Mouse (Mus musculus): ENCODE data around the gene Tsc2. TPM values are rescaled to one million over a fixed set of nuclear protein-coding genes. Genes with fewer than 3 reads are reported as not detected.
A peak's percentile ranks its signal among the peaks of the same experiment; 100 is the strongest.

Tsc2 gene
- polyA plus RNA-seq, 1 experiment from 2014 or later = 85.0 TPM

GRCm38 (mm10) chr17:24608874-24609273 is 23.6 kb downstream of the Tsc2 start:
- no peak overlapping the region for H3K4me3 ChIP-seq (ENCODE audit: low read depth, low read length)
- H3K9ac ChIP-seq (ENCODE audit: low read depth, low read length) = no peak overlapping the region
- no peak overlapping the region for H3K27ac ChIP-seq (ENCODE audit: low read length)
- no peaks in the 10 kb centered on the region for H3K9me3 ChIP-seq (replicated peaks; ENCODE audit: control insufficient read depth, low read length, poor library complexity, severe bottlenecking)
- peaks cover 49% of the 10 kb centered on the region for H3K36me3 ChIP-seq (ENCODE audit: control insufficient read depth, insufficient read depth, low read length)
- no peak for ATAC-seq
- no peak overlapping the region for H3K4me2 ChIP-seq (ENCODE audit: low read length)
- H3K27me3 ChIP-seq (ENCODE audit: control insufficient read depth, insufficient read depth, low read depth, low read length) = no peaks in the 10 kb centered on the region
- H3K4me1 ChIP-seq (ENCODE audit: control insufficient read depth, insufficient read depth, low read length) = no peaks in the 10 kb centered on the region
- 97% methylated on average over 8 of the region's 8 CpGs for WGBS

GRCm38 (mm10) chr17:24608370-24608769 is 24.1 kb downstream of the Tsc2 start:
- H3K36me3 ChIP-seq (ENCODE audit: control insufficient read depth, insufficient read depth, low read length) = peaks cover 46% of the 10 kb centered on the region
- H3K27me3 ChIP-seq (ENCODE audit: control insufficient read depth, insufficient read depth, low read depth, low read length) = no peaks in the 10 kb centered on the region
- H3K27ac ChIP-seq (ENCODE audit: low read length) = no peak overlapping the region
- no peak overlapping the region for H3K9ac ChIP-seq (ENCODE audit: low read depth, low read length)
- H3K4me3 ChIP-seq (ENCODE audit: low read depth, low read length) = no peak overlapping the region
- no peak overlapping the region for H3K4me2 ChIP-seq (ENCODE audit: low read length)
- ATAC-seq = no peak
- 92% methylated on average over 4 of the region's 4 CpGs for WGBS
- H3K4me1 ChIP-seq (ENCODE audit: control insufficient read depth, insufficient read depth, low read length) = no peaks in the 10 kb centered on the region
- H3K9me3 ChIP-seq (replicated peaks; ENCODE audit: control insufficient read depth, low read length, poor library complexity, severe bottlenecking) = no peaks in the 10 kb centered on the region

GRCm38 (mm10) chr17:24604557-24604956 is 27.9 kb downstream of the Tsc2 start:
- Histone ChIP-seq H3K4me2 (ENCODE audit: low read length) (no peak overlapping the region), H3K4me1 (ENCODE audit: control insufficient read depth, insufficient read depth, low read length) (no peaks in the 10 kb centered on the region), H3K9me3 (replicated peaks; ENCODE audit: control insufficient read depth, low read length, poor library complexity, severe bottlenecking) (no peaks in the 10 kb centered on the region), H3K9ac (ENCODE audit: low read depth, low read length) (no peak overlapping the region), H3K27me3 (ENCODE audit: control insufficient read depth, insufficient read depth, low read depth, low read length) (no peaks in the 10 kb centered on the region), H3K36me3 (ENCODE audit: control insufficient read depth, insufficient read depth, low read length) (peaks cover 56% of the 10 kb centered on the region), H3K4me3 (ENCODE audit: low read depth, low read length) (no peak overlapping the region), H3K27ac (ENCODE audit: low read length) (no peak overlapping the region)
- 97% methylated on average over 3 of the region's 3 CpGs for WGBS
- ATAC-seq = no peak

DNA sequence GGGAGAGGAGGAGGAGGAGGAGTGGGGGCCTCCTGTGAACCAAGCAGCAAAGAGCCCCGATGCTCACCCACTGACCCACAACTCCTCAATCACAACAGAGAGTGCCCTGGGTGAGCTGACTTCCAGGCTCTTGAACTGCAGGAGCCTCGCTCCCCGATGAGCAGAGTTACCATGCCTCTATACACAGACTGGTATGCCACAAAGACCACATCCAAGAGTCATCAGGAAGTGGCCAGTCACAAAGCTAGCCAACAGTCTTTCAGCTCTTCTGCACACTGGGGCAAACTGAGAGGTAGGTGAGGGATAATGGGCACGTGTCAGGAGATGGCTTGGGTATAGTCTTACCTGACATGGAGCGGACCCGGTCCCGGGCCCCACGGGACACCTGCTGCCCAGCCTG is 28.5 kb downstream of the Tsc2 start:
- no peak overlapping the region for H3K4me3 ChIP-seq (ENCODE audit: low read depth, low read length)
- H3K27me3 ChIP-seq (ENCODE audit: control insufficient read depth, insufficient read depth, low read depth, low read length) = no peaks in the 10 kb centered on the region
- H3K27ac ChIP-seq (ENCODE audit: low read length) = no peak overlapping the region
- no peak overlapping the region for H3K9ac ChIP-seq (ENCODE audit: low read depth, low read length)
- no peaks in the 10 kb centered on the region for H3K9me3 ChIP-seq (replicated peaks; ENCODE audit: control insufficient read depth, low read length, poor library complexity, severe bottlenecking)
- 91% methylated on average over 8 of the region's 8 CpGs for WGBS
- H3K4me2 ChIP-seq (ENCODE audit: low read length) = no peak overlapping the region
- no peak for ATAC-seq
- peaks cover 62% of the 10 kb centered on the region for H3K36me3 ChIP-seq (ENCODE audit: control insufficient read depth, insufficient read depth, low read length)
- H3K4me1 ChIP-seq (ENCODE audit: control insufficient read depth, insufficient read depth, low read length) = no peaks in the 10 kb centered on the region

GRCm38 (mm10) chr17:24600502-24600901 is 31.9 kb downstream of the Tsc2 start:
- Histone ChIP-seq H3K27ac (ENCODE audit: low read length) (no peak overlapping the region), H3K4me1 (ENCODE audit: control insufficient read depth, insufficient read depth, low read length) (no peaks in the 10 kb centered on the region), H3K27me3 (ENCODE audit: control insufficient read depth, insufficient read depth, low read depth, low read length) (no peaks in the 10 kb centered on the region), H3K9me3 (replicated peaks; ENCODE audit: control insufficient read depth, low read length, poor library complexity, severe bottlenecking) (no peaks in the 10 kb centered on the region), H3K9ac (ENCODE audit: low read depth, low read length) (no peak overlapping the region), H3K36me3 (ENCODE audit: control insufficient read depth, insufficient read depth, low read length) (peaks cover 73% of the 10 kb centered on the region), H3K4me2 (ENCODE audit: low read length) (no peak overlapping the region), H3K4me3 (ENCODE audit: low read depth, low read length) (no peak overlapping the region)
- no peak for ATAC-seq
- WGBS = 90% methylated on average over 4 of the region's 4 CpGs

DNA sequence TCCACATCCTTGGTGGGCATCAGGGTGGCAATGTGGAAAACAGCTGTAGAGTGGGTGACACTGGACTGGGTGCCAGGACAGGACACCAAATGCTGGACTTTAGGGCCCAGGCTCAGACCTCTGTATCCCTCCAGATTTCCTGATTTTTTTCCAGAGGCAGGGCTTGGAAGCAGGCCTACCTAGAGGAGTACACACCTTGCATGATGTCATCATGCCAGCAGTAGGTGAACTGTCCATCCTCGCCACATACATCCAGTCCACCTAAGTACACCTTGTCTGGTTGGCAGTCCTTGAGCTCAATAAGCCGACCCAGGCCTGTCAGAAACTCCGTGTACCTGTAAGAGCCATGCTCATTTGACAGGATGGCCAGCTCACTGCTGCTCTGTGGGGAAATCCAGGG is 34.4 kb downstream of the Tsc2 start:
- Histone ChIP-seq H3K27ac (ENCODE audit: low read length) (no peak overlapping the region), H3K4me2 (ENCODE audit: low read length) (no peak overlapping the region), H3K9me3 (replicated peaks; ENCODE audit: control insufficient read depth, low read length, poor library complexity, severe bottlenecking) (no peaks in the 10 kb centered on the region), H3K4me1 (ENCODE audit: control insufficient read depth, insufficient read depth, low read length) (no peaks in the 10 kb centered on the region), H3K4me3 (ENCODE audit: low read depth, low read length) (no peak overlapping the region), H3K9ac (ENCODE audit: low read depth, low read length) (no peak overlapping the region), H3K36me3 (ENCODE audit: control insufficient read depth, insufficient read depth, low read length) (peaks cover 82% of the 10 kb centered on the region), H3K27me3 (ENCODE audit: control insufficient read depth, insufficient read depth, low read depth, low read length) (no peaks in the 10 kb centered on the region)
- no peak for ATAC-seq
- WGBS = 100% methylated on average over 3 of the region's 3 CpGs

GRCm38 (mm10) chr17:24596471-24597183 is 35.8 kb downstream of the Tsc2 start:
- Histone ChIP-seq H3K4me1 (ENCODE audit: control insufficient read depth, insufficient read depth, low read length) (no peaks in the 10 kb centered on the region), H3K4me3 (ENCODE audit: low read depth, low read length) (no peak overlapping the region), H3K36me3 (ENCODE audit: control insufficient read depth, insufficient read depth, low read length) (peaks cover 83% of the 10 kb centered on the region), H3K27me3 (ENCODE audit: control insufficient read depth, insufficient read depth, low read depth, low read length) (no peaks in the 10 kb centered on the region), H3K9ac (ENCODE audit: low read depth, low read length) (no peak overlapping the region), H3K9me3 (replicated peaks; ENCODE audit: control insufficient read depth, low read length, poor library complexity, severe bottlenecking) (no peaks in the 10 kb centered on the region), H3K27ac (ENCODE audit: low read length) (no peak overlapping the region; the same call in 1 of the 2 replicates), H3K4me2 (ENCODE audit: low read length) (no peak overlapping the region)
- WGBS = 89% methylated on average over 19 of the region's 19 CpGs
- ATAC-seq = no peak

- Histone ChIP-seq H3K4me3 (ENCODE audit: low read depth, low read length) (no peak overlapping the region), H3K36me3 (ENCODE audit: control insufficient read depth, insufficient read depth, low read length) (peaks cover 83% of the 10 kb centered on the region), H3K4me1 (ENCODE audit: control insufficient read depth, insufficient read depth, low read length) (no peaks in the 10 kb centered on the region), H3K9me3 (replicated peaks; ENCODE audit: control insufficient read depth, low read length, poor library complexity, severe bottlenecking) (no peaks in the 10 kb centered on the region), H3K9ac (ENCODE audit: low read depth, low read length) (no peak overlapping the region), H3K27ac (ENCODE audit: low read length) (no peak overlapping the region), H3K27me3 (ENCODE audit: control insufficient read depth, insufficient read depth, low read depth, low read length) (no peaks in the 10 kb centered on the region), H3K4me2 (ENCODE audit: low read length) (no peak overlapping the region)
- no peak for ATAC-seq
- WGBS = 80% methylated on average over 5 of the region's 5 CpGs
Measured at GRCm38 (mm10) chr17:24596073-24596466, 36.4 kb downstream of the Tsc2 start.

GRCm38 (mm10) chr17:24595126-24596072 is 37.0 kb downstream of the Tsc2 start:
- Histone ChIP-seq H3K27ac (ENCODE audit: low read length) (no peak overlapping the region), H3K9ac (ENCODE audit: low read depth, low read length) (no peak overlapping the region), H3K27me3 (ENCODE audit: control insufficient read depth, insufficient read depth, low read depth, low read length) (no peaks in the 10 kb centered on the region), H3K9me3 (replicated peaks; ENCODE audit: control insufficient read depth, low read length, poor library complexity, severe bottlenecking) (no peaks in the 10 kb centered on the region), H3K4me3 (ENCODE audit: low read depth, low read length) (no peak overlapping the region), H3K36me3 (ENCODE audit: control insufficient read depth, insufficient read depth, low read length) (peaks cover 88% of the 10 kb centered on the region), H3K4me1 (ENCODE audit: control insufficient read depth, insufficient read depth, low read length) (no peaks in the 10 kb centered on the region), H3K4me2 (ENCODE audit: low read length) (no peak overlapping the region)
- 0 out of 2 replicates have a peak, but pooled peaks have one; percentile 22 for ATAC-seq
- WGBS = 77% methylated on average over 17 of the region's 17 CpGs

All from midbrain, embryonic 16.5 days (tissue).